Mouse (Mus musculus) cerebellum, postnatal 4 days (tissue): ENCODE results near the gene Lrrn2.
"Not testable (repeated sequence)": the region's sequence is repeated elsewhere in the genome, so short reads cannot be mapped to it uniquely, and the experiment has no call there.

ENCODE experiments used
- DNase-seq, 2 experiments: peaks; one replicate each; pipeline ENCODE4 v3.0.0; 2022; ENCODE audit warnings: low spot score in 2 of 2, mixed read lengths in 1 of 2

The Lrrn2 gene

DNA sequence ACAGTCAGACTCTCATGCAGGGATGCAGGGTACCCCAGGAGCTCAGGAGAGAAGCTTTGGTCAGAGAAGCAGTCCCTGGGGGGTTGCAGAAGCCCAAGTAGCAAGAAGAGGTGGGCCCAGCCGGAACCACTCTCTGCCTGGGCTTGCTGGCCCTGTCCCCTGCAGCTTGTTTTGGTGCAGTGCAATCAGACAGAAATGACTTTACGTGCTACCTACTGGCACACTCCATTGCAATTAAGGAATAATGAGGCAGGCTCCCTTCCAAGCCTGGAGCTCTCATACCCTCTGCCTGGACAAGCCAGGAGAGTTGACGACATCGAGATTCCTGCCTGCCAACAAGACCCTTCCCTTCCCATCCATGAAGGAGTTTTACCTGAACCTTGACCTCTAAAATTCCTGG lies 50.2 kb downstream of the Lrrn2 start:
- no peak for DNase-seq

DNA sequence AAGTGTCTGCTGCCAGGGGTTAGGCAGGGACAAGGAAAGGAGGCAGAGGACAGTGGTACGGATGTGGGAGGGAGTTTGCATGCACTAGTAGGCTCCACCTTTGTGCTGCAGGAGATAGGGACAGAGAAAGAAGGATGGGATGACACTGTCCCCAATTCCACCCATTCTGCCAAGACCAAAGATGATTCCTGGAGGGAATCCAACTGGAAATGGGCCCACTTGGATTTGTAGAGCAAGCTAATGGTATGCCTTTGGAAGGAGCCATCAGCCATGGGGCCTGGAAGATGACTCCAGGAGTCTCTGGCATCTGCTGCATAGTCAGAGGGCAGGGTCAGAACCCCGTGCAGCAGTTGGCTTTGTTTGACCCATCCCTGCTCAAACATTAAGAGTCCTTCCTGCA lies 52.3 kb downstream of the Lrrn2 start:
- peak in 1 of 2 experiments; percentile 79 for DNase-seq

DNA sequence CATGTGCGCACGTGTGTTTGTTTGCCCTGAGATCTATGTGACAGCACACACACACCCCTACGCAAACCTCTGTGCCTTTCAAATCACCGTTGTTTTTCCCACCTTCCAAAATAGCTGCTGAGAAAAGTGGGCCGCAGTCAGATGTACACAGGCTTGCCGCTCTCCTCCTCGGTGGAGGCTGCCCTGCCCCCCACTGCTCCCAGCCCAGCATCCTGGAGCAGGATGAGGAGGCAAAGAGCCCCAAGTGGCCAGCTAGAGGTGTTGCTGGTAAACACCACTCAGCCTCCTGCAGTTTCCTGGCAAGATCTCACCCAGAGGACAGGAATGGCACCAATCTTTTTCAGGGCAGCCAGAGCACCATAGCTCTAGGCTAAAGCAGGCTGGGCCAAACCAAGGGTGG lies 54.8 kb downstream of the Lrrn2 start:
- DNase-seq: peak; percentile 48 to 58

DNA sequence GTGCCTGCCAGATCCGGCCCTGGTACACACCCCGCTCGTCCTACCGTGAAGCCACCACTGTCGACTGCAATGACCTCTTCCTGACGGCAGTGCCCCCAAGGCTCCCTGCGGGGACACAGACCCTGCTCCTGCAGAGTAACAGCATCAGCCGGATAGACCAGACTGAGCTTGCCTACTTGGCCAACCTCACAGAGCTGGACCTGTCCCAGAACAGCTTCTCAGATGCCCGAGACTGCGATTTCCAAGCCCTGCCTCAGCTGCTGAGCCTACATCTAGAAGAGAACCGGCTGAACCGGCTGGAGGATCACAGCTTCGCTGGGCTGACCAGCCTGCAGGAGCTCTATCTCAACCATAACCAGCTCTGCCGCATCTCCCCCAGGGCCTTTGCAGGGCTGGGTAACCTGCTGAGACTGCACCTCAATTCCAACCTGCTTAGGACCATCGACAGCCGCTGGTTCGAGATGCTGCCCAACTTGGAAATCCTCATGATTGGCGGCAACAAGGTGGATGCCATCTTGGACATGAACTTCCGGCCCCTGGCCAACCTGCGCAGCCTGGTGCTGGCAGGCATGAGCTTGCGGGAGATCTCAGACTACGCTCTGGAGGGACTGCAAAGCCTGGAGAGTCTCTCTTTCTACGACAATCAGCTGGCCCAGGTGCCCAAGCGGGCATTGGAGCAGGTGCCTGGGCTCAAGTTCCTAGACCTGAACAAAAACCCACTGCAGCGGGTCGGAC lies 57.4 kb downstream of the Lrrn2 start:
- peak in 1 of 2 experiments; percentile 38 for DNase-seq

DNA sequence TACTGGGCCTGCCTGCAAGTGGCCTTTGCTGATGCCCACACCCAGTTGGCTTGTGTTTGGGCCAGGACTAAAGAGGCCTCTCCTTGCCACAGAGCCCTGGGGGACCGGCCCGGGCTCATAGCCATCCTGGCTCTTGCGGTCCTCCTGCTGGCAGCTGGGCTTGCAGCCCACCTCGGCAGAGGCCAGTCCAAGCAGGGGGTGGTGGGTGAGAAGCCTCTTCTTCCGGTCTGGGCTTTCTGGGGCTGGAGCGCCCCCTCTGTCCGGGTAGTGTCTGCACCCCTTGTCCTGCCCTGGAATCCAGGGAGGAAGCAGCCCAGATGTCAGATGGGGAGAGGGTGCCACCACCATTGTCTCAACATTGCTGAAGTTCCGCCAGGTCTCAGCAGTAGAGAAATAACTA lies 58.9 kb downstream of the Lrrn2 start:
- peak; percentile 51 to 89 for DNase-seq

DNA sequence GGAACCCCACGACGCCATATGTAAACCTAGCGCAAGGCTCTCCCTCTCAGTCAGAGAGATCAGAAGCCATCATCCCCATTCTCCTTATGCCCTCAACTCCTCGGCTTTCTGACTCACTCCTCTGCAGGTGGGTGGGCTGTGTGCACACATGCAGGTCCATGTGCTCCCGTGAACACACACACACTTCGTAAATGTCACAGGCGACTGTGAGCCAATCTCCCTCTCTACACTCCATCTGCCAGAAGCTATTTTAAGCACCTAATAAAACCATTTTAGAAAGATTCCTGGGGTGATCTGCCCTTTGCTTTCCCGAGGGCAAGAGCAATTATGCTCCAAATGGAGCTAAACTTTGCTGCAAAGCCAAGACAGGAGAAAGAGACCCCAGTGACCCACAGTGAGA lies 65.8 kb downstream of the Lrrn2 start:
- no peak for DNase-seq

DNA sequence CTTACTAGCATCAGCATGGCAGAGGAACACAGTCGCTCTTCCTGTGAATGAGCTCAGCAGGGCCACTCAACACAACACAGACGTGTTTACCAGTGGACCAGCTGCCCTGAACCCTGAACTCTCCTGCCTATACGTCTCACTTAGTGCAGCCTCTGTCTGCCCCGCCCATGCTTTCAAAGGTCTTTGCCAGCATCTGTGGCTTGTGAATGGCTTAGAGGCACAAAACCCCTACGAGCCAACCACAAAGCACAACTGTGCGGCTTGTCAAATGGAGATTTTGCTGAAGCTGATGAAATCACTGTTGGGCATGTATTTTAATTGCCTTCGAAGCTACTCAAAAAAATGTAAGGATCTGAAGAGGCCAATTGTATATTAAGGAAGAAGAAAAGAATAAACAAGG lies 67.7 kb downstream of the Lrrn2 start:
- DNase-seq: no peak

DNA sequence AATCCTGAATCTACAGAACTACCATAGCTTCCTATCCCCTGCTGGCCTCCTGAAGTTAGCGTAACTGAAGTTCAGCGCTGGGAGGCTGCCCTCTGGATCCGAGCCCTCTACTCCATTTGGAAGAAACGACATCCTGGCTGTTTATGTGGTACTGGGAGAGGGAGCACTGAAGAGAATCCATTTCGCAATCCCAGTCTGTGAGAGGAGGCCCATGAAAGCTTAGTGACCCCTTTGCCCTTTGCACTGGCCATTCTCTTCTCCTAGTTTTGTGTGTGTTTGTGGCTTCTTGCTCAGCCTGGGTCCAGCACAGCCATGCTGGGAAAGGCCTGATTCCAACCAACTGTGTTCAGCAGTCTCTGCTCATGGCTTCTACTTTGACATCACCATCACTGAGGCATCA lies 76.7 kb downstream of the Lrrn2 start:
- no peak for DNase-seq

DNA sequence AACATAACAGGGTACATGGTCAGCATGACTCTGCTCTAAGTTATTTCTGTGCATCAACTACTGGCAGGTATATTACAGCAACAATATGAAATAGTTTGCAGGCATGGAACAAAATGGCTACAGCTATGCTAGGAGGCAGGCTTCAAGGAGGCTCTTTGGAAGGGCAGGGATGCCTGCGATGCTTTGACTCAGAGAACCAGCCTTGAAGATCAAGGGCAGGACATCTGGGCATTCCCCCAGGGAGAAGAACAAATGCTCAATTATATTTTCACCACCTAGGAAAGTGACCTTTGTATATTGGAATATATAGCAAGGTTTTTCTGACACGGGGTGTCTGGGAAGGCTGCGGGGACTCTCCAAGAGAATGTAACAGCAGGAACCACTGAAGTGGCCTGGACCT lies 81.7 kb downstream of the Lrrn2 start:
- DNase-seq: no peak

DNA sequence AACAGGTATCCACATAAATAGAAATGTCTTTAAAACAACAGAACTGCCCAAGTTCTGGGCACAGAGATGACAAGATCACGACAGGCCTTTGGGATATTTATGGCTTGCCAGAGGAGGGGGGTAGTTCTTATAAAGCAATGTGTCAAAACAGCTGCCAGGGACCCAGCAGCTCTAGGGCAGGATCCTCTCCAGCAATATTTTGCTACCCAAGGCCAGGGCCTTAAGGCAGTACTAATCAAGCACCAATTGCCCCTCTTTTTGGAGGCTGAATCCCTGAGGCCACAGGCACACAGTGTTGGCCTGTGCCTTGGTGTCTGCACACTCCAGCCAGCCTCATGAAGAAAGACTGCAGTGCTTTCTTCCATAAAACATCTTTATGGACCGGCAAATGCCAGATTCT lies 84.0 kb downstream of the Lrrn2 start:
- DNase-seq: no peak

DNA sequence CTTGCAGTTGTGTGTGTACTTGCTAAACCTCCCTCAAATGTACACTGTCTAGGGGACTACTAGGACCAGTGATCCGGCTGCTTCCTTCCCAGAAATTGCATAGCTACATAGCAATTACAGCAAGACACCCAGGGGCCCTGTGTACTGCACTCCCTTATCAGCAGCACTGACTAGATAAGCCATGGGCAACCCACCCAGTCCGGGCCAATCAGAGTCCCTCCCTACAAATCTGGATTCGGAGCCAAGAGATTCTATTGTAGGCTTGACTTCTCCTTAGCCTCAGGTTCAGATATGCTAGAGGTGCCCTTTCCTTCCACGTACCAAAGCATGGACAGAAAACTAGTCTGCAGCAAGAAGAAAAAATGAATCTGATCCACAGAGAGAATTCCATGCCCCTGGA lies 84.6 kb downstream of the Lrrn2 start:
- DNase-seq: no peak

DNA sequence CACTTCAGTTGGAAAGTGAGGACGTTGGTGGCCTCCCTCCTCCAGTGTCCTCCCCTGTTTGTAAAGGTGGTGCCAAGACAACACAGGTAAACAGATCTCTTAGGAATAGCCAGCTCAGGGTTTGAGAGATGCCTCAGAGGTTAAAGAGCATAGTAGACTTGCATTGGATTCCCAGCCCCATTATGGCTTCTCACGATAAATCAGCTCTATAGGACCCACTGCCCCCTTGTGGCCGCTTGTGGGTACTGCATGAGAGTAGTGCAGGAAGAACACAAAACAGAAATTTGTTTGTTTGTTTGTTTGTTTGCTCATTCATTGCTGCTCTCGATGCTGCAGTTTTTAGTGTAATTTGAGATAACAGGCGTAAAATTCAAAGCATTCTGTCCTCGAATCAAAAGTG lies 88.6 kb downstream of the Lrrn2 start:
- DNase-seq: peak; percentile 55 to 67

DNA sequence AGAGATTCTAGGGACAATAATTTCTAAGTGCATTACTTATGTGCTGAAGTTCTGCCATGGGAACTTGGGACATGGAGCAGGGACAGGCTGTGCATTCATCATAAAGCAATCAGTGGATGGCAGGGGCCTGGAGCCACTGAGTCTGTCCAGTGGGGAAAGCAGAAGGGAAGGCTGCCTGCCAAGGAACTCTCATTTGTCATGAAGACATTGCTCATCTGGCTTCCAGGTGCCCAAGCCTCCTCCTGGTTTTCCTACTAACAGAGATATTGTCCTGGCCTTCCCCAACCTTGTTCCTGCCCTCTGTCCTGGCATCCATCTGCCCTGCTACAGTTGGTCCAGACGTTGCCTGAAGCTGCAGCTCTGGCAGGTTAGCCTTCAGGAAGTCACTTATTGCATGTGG lies 97.3 kb downstream of the Lrrn2 start:
- no peak for DNase-seq

DNA sequence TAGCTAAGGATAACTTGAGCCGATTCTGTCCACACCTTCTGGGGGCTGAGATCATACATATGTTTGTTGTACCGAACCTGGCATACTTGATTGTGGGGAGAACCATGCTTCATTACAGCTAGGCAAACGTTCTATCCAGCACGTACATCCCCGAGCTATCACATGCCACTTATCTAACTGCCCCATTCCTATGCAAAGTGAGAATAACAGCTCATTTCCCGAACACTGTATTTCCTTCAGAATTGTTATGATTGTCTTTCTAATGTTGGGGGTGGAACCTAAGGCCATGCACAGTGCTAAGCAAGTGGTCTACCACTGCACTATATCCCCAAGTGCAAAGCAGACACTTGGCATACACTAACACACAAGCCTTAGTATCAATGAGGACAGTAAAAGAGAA lies 101.2 kb downstream of the Lrrn2 start:
- DNase-seq: no peak

DNA sequence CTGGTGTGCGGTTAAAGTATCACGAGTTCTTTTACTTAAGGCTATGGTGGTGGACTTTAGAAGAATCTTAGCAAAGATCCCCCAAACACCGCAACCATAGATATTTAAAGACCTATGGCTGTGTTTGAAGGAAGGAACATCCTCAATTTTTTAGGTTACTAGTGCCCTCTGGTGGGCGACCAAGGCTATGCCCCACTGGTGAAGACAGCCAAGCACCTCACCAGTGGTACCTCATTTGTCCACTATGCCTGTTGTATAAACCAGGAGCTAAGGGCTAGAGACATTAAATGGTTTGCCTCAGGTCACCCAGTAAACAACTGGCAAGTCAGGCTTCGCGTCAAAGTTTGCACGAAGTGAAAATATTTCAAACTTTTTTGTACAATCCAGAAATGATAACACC lies 102.7 kb downstream of the Lrrn2 start:
- DNase-seq: peak; percentile 74 to 79

DNA sequence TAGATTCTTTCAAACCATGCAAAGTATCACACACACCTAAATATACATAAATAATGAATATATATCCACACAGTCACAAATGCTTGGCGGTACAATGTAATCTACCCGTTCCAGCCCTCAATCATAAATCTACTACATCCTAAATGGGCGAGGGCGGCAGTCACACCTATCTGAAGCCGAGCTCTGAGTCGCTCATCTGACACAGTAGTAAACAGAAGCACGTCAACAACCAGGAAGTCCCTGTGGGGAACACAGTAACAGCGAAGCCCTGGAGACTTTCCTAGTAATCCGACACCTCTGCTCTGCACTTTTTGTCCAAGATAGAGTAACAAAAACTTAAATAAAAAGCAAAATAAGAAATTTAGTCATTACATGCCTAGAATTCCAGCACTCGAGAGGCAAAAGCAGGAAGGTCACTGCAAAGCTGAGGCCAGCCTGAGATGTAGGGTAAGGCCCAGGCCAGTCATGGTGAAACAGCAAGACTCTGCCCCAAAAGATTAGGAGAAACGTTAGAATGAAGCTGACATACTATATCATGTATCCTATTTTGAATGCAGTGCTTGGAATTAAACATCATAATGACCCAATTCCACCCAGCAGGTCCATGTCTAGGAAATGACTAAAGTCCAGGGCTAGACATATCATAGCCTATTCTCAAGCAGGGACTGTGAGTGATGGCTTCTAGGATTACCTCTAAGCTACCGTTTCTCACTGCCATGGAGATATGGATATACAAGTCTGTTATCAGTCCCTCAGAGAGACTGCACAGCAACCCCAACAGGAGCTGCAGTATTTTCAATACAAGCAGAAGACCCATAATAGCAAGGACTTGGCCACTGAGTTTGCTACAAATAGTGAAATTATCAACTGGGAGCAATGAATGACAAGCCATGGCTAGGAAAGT lies 108.7 kb downstream of the Lrrn2 start:
- not testable (repeated sequence) for DNase-seq
